Mouse (Mus musculus): ENCODE data around the gene Tmbim4. TPM values are rescaled to one million over a fixed set of nuclear protein-coding genes. Genes with fewer than 3 reads are reported as not detected.
A peak's percentile ranks its signal among the peaks of the same experiment; 100 is the strongest.

Tmbim4 gene
- total RNA-seq (2021), result 10 to 100 TPM; 87.0 to 97.5 TPM

DNA sequence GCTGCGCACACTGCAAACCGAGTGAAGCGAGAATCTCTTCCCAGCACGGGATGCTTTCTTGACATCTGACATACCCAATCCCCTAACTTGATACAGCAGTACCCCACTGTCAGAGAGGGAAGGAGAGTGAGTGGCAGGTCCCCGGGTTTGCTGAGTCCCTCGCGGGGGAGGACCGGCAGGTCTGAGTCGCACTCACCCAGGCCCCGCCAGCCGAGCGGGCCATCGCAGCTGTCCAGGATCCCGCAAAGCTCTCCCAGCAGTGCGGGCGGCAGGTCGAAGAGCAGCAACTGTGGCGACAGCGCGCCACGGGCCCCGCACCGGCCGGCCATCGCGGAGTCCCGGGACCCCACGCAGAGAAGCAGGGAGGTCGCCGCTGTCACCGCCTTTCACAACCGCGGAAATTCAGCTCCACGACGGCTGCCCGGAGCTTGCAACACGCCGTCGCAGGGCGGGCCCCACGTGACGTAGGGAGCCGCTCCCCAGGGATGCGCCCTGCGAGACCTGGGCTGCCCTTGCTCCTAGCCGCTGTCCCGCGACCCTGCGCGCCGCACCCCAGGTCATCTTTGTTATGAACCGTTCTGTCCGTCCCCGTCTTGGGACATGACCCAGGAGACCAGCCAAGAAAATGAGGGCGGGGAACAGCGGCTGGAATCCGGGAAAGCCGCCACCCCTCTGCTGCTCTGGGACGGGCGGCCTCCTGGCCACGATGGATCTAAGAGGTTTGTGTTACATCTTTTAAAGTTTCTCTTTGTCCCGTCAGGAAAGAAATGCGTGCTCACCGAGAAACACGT lies at the start of gene Tmbim4:
TSS of gene Tmbim4 (plus strand) at position 460 of the 791 bp plus-strand sequence.
- intact Hi-C loops (cut with DNase I), result loop anchor here (2.0 to 5.0 kb wide), 2 partner anchors 19 to 554 kb away; no protein-coding TSS in a partner anchor
- peak; percentile 76 for DNase-seq (ENCODE audit: low spot score)

DNA sequence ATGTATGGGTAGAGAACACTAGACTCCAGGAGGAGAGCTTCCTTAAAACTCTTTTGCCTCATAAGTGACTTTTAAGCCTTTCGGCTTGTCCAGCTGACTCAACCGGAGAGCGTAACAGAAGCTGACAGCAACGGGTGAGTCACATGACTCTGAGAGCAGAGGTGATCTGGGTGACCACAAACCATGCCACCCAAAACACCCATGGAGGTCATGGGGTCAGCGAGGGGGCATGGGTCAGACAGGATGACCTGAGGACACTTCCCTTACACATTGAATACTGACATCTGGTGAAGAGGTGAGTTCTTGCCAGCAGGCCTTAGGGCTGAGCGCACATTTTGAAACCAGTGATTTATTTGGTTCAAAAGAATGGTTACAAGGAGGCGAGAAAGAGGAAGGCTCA lies 49.7 kb upstream of the Tmbim4 start:
- intact Hi-C loops (cut with DNase I), result no loop called here
- no peak for DNase-seq (ENCODE audit: low spot score)

DNA sequence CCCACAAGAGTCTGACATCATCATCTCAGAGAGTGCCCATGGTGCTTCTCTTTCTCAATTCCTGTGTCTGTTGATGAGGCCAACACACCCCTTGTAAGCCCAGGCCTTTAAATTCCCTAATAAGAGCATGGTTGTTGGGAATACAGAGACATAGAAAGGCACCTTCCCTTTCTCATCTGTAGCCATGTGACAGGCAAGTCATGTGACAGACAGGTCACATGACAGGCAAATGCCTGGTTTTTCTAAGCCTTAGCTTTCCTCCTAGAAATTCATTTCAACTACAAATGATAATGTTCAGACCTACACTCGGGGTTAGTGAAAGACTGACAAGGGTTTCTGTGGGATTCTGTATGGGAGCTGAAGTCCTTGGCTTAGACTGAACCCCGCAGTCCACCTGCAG lies 47.5 kb upstream of the Tmbim4 start:
- intact Hi-C loops (cut with DNase I), result no loop called here
- no peak for DNase-seq (ENCODE audit: low spot score)

DNA sequence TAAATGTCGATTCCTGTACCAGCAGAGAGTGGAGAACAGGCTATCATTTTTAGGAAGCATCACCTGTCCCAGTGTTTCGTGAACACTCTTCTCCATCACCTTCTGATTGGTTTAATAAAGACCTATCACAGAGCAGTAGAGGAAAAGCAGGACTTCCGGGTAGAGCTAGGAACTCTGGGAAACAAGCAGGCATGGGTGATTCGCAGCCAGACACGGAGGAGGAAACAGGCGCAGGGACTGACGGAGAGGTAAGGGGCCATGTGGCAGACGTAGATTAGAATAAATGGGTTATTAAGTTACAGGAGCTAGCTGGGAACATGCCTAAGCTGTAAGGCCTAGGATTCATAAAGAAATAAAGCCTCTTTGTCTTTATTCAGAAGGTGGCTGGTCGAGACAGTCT lies 40.9 kb upstream of the Tmbim4 start:
- intact Hi-C loops (cut with DNase I), result no loop called here
- DNase-seq (ENCODE audit: low spot score), result no peak

DNA sequence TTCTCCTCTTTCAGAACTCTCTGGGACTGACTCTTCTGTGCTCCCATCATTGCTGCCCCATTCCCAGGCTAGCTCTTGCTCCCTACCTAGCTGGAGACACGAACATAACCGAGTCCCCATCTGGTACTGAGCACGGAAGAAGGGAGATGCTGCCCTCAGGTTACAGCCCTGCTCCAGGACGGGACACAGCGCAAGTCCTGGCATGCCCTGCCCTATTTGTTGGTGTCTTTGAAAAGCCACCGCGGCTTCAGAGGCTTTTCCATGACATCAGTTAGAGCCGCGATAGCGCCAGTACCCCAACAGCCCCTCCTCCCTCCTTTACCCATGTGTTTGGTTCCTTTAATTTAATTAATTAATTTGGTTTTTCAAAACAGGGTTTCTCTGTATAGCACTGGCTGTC lies 38.5 kb upstream of the Tmbim4 start:
- no peak for DNase-seq (ENCODE audit: low spot score)
- intact Hi-C loops (cut with DNase I), result no loop called here

DNA sequence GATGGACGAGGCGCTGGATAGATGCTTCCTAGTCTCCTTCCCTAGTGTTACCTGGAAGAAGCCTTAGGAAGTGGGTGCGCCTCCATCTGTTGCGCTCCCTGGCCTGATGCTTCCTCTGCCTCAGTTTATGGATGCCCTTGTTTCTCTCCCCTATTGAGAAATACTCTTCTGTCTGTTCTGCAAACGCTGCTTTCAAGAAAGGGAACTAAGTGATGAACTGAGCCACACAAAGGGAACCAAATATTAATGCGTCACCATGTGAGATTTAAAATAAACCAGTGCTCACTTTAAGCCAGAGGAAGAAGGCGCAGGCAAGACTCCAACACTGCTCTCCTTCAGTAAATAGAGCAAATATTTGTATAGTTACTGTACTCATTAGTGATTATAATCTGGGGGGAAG lies 37.9 kb upstream of the Tmbim4 start:
- no peak for DNase-seq (ENCODE audit: low spot score)
- intact Hi-C loops (cut with DNase I), result no loop called here

DNA sequence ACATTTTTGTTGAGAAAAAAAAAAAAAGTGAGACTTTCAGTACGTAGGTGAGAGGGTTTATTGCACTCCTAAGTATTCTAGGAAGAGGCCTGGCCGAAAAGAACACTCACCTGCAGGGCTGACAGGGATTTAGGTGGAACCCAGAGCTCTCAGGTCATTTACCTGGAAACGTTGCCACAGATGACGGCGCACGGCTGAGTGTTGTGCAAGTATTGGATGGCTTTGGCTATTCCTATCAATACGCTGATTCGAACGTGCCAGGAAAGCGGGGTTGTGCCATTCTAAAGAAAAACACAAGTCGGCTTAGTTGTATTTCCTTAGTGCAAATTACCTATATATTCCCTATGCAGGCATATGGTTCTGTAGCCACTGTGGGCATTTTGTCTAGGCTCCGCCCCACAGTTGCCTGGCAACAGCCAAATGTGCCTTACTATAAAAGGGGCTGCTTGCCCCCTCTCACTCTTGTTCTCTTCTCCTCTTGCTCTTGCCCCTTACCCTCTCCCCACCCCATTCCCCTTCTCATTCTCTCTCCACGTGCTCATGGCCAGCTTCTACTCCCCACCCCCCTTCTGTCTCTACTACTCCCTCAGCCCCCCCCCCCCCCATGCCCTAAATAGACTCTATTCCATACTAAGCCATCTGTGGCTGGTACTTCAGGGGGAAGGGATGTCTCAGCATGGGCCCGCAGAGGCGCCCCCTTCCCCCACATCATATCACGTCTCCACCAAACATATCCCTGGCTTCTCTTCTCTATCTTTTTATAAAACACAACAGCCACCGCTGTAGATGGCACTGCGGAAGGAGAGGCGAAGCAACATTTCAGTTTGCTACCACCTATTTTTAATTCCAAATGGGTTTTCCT lies 36.2 kb upstream of the Tmbim4 start:
- intact Hi-C loops (cut with DNase I), result no loop called here
- no peak for DNase-seq (ENCODE audit: low spot score)

DNA sequence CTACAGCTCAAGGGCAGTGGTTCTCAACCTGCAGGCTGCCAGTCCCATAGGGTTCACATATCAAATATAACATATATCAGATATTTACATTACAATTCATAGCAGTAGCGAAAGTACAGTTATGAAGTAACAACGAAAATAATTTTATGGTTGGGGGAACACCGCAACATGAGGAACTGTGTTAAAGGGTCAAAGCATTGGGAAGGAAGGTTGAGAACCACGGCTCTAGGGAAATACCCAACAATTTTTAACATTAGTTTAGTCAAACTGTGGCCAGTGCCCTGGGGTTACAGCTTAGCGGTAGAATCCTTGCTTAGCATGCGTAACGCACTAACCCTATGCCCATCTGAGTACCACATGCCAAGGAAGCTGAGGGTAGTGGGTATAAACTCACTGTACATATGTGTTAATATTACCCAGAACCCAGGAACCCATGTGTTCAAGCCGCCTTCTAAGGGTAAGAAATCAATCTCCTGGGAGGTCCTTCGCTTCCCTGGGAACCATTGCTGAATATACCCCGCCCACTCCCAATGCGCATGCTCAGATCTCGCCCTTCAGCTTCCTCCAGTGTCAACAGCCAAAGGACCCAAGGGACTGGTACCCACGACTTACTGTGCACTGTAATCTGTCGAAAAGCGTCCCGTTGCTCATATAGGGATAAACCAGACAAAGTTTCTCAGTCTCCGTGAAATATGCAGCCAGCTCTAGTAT lies 35.4 kb upstream of the Tmbim4 start:
- no peak for DNase-seq (ENCODE audit: low spot score)

DNA sequence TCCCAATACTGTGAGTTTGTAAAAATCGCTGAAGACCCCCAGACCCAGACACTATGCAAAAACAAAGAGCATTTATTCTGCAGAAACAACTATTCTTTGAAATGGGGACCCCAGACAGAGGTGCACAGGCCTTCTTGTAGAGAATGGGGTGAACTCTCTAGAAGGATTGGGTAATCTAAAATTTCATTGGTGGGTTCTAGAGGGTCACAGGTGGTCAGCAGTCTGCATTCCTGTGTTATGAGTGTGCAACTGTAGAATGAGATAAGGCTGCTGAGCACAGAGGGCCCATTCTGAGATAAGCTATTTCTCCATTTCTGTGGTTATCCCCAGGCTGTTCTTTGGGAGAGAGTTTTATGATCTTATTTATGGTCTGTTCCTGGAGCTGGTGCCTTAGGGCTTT lies 33.3 kb upstream of the Tmbim4 start:
- DNase-seq (ENCODE audit: low spot score), result no peak
- intact Hi-C loops (cut with DNase I), result no loop called here

More for the DNA sequence above, 35.4 kb upstream of the Tmbim4 start:
- intact Hi-C loops (cut with DNase I), result no loop called here

DNA sequence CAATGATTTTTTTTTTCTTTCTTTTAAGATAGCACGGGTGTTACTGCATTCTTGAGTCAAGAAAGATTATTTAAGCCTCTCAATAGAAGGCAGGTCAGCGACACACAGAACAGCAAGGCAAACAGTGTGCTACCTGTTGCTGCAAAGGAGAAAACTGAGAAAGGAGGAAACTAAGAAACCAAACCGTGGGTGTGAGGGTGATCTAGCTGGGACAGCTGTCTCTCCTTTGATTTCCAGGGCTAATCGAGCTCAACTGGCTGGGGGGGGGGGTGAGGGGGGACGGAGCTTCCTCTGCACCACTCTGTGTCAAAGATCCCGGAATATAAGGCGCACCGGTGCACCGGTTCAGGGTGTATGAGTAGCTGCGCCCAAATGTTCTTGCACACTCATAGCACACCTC lies 32.3 kb upstream of the Tmbim4 start:
- DNase-seq (ENCODE audit: low spot score), result no peak
- intact Hi-C loops (cut with DNase I), result no loop called here

DNA sequence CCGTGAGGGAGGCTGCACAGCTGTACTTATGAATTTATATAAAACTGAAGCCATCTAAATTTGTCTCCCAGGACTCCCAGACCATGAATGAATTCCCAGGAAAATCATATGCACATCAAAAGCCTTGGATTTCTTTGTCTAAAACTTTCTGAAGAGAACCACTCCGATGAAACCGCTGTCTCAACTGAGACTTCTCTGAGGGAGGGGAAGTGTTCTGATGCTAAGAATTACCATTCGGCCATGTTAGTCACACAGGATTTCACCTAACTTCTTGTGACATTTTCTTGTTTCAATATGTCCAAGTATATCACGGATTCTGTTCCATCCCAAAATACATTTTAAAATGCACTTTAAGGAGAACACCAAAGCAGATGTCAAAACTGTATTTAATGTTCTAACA lies 31.5 kb upstream of the Tmbim4 start:
- no peak for DNase-seq (ENCODE audit: low spot score)
- intact Hi-C loops (cut with DNase I), result no loop called here

DNA sequence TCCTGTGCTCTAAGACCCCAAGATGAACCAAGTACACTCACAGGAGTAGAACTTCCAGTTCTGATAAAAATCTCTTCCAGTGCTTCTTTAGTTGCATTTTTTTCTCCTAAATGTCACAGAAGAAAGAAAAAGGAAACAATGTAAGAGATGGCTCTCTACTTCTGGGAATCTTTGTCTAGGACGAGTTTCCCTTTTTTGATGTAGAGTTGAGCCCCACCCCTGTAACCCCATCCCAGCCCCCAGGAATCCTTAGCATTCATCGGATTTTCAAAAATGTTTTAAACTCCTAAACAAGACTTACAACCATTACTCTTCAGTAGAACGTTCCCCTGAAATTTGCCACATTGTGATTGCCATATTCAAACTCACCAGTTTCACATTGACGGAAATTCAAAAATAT lies 31.1 kb upstream of the Tmbim4 start:
- intact Hi-C loops (cut with DNase I), result no loop called here
- DNase-seq (ENCODE audit: low spot score), result no peak

DNA sequence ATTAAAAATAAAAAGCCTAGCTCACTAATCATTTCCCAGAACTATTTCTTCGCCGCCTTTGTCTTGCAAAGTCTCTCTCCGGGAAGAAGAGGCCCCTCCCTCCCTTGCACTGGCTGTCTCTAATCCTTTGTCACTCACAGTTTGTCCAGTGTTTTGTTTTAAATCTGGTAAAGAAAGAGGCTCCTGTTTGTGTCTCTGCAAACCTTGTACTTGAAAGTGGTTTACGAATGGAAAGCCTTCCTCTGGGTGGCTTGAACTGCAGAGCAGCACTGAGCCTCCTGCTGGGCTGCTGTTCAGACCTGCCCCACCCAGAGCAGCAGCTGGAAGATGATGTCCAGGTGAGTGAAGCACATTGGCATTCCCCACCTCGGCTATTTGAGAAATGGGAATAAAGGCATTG lies 30.1 kb upstream of the Tmbim4 start:
- DNase-seq (ENCODE audit: low spot score), result no peak
- intact Hi-C loops (cut with DNase I), result no loop called here

DNA sequence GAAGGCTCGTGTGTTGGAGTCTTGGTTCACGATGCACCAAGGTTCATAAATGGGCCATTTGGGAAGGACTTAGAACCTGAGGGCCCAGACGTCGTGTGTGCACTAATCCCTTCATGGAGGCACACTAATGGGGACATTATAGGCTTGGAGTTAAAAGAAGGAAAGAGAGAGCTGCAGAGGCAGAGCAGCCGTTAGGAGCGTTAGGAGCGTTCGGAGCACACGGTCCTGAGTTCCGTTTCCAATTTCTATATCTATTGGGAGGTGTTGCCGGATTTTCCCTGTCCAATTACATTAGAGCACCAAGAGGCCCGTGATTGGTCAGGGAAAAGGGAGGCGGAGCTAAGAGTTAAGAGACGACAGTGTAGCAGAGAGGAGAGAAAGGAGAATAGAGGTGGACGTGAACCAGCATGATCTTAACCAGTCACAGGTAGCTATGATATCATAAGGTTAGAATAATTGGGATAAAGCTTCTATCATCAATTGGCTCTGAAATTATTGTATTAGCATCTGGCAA lies 27.1 kb upstream of the Tmbim4 start:
- intact Hi-C loops (cut with DNase I), result no loop called here
- no peak for DNase-seq (ENCODE audit: low spot score)

DNA sequence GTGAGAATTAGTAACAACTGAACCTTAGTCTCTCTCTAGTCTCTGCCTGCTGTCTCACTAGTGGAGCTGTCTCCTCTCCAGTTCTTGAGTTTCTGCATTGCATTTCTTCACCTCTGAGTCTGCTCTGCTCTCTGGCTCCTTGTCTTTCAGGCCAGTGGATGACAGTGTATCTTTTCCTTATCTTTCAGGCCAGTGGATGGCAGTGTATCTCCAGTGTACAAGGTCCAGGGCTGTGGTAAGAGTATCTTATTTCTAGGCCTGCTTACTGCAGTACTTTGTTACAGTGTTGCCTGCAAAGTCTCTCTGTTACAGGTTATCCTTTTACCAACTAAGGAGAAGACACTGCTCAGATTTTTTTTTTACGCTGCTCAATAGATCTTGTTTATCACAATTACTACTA lies 18.5 kb upstream of the Tmbim4 start:
- intact Hi-C loops (cut with DNase I), result loop anchor here (2.0 kb wide), 1 partner anchor 18 kb away; the partner anchor contains the start of gene Tmbim4
- no peak for DNase-seq (ENCODE audit: low spot score)

DNA sequence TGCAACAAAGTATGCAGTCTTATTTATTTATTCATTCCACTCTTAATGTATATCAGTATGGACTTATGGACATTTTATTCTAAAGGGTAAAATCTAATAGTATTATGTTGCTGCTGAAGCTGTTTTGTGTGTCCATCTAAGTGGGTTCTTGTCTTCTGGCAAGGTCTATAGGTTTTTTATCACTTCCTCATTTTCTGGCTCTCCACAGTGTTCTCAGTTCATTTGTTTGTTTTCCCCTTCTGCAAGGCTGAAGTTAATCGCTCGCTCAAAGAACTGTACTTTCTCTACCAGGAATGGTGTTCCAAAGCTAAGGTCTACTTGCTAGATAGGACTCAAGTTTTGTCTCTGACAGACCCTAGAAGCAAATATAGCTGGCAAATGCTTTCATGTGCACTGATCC lies 18.0 kb upstream of the Tmbim4 start:
- DNase-seq (ENCODE audit: low spot score), result no peak
- intact Hi-C loops (cut with DNase I), result loop anchor here (2.0 kb wide), 1 partner anchor 17 kb away; the partner anchor contains the start of gene Tmbim4

DNA sequence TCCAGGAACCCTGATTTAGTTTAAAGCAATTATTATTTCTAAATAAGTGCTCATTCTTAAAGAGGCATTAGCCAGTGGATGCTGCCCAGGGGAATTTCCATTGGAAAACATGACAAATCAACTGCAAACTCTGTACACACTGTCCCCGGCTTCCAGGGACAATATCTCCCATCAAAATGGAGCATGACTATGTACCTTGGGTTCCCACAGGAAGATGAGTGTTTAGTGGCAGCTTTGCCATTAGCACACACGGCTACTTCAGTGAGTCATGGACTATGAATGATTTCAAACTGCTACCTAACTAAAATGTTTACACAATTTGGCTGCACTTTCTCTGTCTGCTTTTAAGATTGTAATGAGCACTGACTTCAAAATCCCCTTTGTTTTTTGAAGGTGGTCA lies 12.9 kb upstream of the Tmbim4 start:
- DNase-seq (ENCODE audit: low spot score), result no peak
- intact Hi-C loops (cut with DNase I), result no loop called here

DNA sequence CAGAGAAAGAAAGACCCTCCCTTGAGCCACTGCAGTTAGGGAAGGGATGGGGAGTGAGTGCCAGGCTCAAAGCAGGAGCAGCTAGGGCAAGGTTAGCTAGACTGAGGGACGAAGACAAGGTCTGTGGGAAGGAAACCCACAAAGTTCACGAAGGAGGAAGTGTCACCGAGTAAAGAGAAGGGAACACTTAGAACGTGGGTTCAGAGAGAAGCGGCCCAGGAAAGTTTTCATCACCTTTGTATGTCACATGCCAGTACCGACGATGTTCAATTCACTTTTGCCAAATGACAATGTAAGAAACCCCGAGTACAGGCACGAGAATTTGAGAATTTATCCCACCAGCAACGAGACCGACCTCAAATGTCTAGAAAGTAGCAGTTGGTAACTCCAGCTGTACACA lies 12.1 kb upstream of the Tmbim4 start:
- no peak for DNase-seq (ENCODE audit: low spot score)
- intact Hi-C loops (cut with DNase I), result no loop called here

DNA sequence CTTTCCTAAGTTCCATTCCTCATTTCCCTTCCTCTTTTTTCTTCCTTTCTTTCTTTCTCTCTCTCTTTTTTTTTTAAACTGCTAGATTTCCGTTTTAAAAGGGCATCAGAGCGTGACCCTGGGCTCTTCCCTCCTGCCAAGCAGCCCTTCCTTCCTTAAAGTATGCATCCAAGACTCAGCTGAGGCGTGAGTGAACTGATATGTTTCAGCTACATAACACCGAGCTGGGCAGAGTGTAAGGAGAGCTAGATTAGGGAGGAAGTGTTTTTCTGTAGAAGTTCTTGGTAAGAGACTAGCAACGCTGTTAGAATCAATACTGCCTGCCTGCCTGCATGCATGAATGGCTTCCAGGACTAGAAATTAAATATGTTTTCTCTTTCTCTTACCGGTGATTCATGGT lies 11.6 kb upstream of the Tmbim4 start:
- intact Hi-C loops (cut with DNase I), result no loop called here
- no peak for DNase-seq (ENCODE audit: low spot score)

DNA sequence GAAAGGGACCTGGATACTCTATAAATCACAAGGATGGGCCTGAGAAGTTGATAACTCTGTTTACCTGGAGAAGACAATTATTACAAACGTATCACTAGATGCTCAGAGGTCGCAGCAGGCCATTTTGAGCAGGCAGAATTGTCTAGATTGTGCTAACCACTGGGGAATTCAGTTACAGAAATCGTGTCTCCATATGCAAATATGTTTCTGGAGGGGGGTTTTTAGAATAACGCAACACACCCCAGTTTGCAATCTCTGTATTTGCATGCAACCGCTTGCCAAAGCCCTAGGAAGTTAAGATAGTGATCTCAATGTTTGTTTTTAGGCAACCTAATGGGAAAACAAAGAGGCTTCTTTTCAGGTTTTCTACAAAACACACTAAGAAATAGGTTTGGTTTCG lies 10.2 kb upstream of the Tmbim4 start:
- intact Hi-C loops (cut with DNase I), result no loop called here
- DNase-seq (ENCODE audit: low spot score), result no peak

All from heart, postnatal 25 days (tissue).